Mouse (Mus musculus): ENCODE data around the gene Sgk2. TPM values are rescaled to one million over a fixed set of nuclear protein-coding genes. Genes with fewer than 3 reads are reported as not detected.

Gene Sgk2
- polyA plus RNA-seq, 1 experiment, result 1.1 TPM

DNA sequence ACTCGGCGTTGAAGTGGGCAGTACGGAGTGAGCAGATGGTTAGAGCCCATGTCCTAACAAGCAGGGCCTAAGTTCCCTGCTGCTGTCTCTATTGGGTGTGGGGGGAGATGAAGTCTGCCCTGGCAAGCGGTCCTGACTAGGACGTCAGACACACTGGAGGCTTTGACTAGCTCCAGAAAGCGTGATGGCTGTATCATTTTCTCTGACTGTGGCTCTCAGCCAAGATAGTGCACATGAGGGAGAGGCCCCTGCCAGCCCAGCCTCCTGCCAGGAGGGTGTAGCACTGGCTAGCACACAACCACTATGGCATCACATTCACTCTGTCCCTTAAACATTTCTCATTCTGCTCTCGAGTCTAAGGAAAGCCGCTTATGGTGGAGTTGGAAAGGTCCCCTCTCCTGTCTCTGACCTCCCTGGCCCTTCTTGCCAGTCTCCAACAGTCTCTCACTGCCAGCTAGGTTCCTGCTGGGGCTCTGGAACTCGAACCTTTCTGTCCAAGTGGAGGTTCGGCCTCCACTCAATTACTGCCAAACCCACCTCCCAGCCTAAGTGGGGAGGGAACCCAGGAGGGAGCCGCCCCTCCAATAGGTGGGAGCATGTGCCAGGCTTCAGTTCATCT is 11.9 kb upstream of the Sgk2 start:
- H3K27ac ChIP-seq (ENCODE audit: control insufficient read depth, insufficient read depth, low read depth, low read length, poor library complexity), result no peak overlapping the region
- 74% methylated on average over 11 of the region's 11 CpGs for WGBS
- H3K4me3 ChIP-seq (replicated peaks; ENCODE audit: control insufficient read depth, low read depth, low read length), result no peak overlapping the region
- no peak for TF ChIP-seq CTCF (IDR thresholded peaks at IDR 0.05; ENCODE audit: control insufficient read depth, insufficient read depth, low read length)
- TF ChIP-seq POLR2A (IDR thresholded peaks at IDR 0.05; ENCODE audit: borderline replicate concordance, control insufficient read depth, low read depth, low read length), result no peak
- no peaks in the 10 kb centered on the region; the same call in 1 of the 2 replicates for H3K4me1 ChIP-seq (ENCODE audit: control insufficient read depth, insufficient read depth, low read length)

- TF ChIP-seq POLR2A (IDR thresholded peaks at IDR 0.05; ENCODE audit: borderline replicate concordance, control insufficient read depth, low read depth, low read length) (no peak), CTCF (IDR thresholded peaks at IDR 0.05; ENCODE audit: control insufficient read depth, insufficient read depth, low read length) (no peak)
- Histone ChIP-seq H3K4me1 (ENCODE audit: control insufficient read depth, insufficient read depth, low read length) (no peaks in the 10 kb centered on the region; the same call in 1 of the 2 replicates), H3K4me3 (replicated peaks; ENCODE audit: control insufficient read depth, low read depth, low read length) (no peak overlapping the region), H3K27ac (ENCODE audit: control insufficient read depth, insufficient read depth, low read depth, low read length, poor library complexity) (no peak overlapping the region)
- WGBS, result 25% methylated on average over 4 of the region's 4 CpGs
These were observed 11.1 kb upstream of the Sgk2 start for GRCm38 (mm10) chr2:162976001-162976400.

- Histone ChIP-seq H3K27ac (ENCODE audit: control insufficient read depth, insufficient read depth, low read depth, low read length, poor library complexity) (no peak overlapping the region), H3K4me3 (replicated peaks; ENCODE audit: control insufficient read depth, low read depth, low read length) (no peak overlapping the region), H3K4me1 (ENCODE audit: control insufficient read depth, insufficient read depth, low read length) (no peaks in the 10 kb centered on the region; the same call in 1 of the 2 replicates)
- 86% methylated on average over 6 of the region's 6 CpGs for WGBS
- TF ChIP-seq CTCF (IDR thresholded peaks at IDR 0.05; ENCODE audit: control insufficient read depth, insufficient read depth, low read length), result no peak
- TF ChIP-seq POLR2A (IDR thresholded peaks at IDR 0.05; ENCODE audit: borderline replicate concordance, control insufficient read depth, low read depth, low read length), result no peak
These were observed 2.7 kb upstream of the Sgk2 start for GRCm38 (mm10) chr2:162984381-162984780.

DNA sequence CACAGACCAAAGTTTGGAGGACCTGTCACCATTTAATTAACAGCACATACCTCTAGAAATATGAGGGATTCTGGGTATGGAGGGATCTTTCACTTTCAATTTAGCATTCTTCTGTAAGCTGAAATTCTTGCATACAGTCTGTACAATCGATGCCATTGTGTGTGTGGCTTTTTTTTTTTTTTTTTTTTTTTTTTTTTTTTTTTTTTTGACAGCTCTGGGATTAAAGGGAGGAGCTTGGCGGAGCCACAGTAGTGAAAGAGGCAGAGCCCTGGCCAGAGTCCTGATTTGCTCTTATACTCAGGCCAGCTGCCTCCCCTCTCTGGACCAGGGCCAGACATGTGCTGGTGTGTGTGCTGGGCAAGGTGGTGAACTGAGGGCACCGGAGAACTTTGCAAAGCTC is 1.2 kb upstream of the Sgk2 start:
- Histone ChIP-seq H3K4me1 (ENCODE audit: control insufficient read depth, insufficient read depth, low read length) (no peaks in the 10 kb centered on the region; the same call in 1 of the 2 replicates), H3K27ac (ENCODE audit: control insufficient read depth, insufficient read depth, low read depth, low read length, poor library complexity) (no peak overlapping the region), H3K4me3 (replicated peaks; ENCODE audit: control insufficient read depth, low read depth, low read length) (no peak overlapping the region)
- TF ChIP-seq CTCF (IDR thresholded peaks at IDR 0.05; ENCODE audit: control insufficient read depth, insufficient read depth, low read length), result no peak
- no peak for TF ChIP-seq POLR2A (IDR thresholded peaks at IDR 0.05; ENCODE audit: borderline replicate concordance, control insufficient read depth, low read depth, low read length)
- WGBS, result 45% methylated on average over 3 of the region's 3 CpGs

GRCm38 (mm10) chr2:162986764-162987163 is 366 bp upstream of the Sgk2 start:
- H3K4me1 ChIP-seq (ENCODE audit: control insufficient read depth, insufficient read depth, low read length), result no peaks in the 10 kb centered on the region; the same call in 1 of the 2 replicates
- TF ChIP-seq POLR2A (IDR thresholded peaks at IDR 0.05; ENCODE audit: borderline replicate concordance, control insufficient read depth, low read depth, low read length), result no peak
- no peak overlapping the region for H3K4me3 ChIP-seq (replicated peaks; ENCODE audit: control insufficient read depth, low read depth, low read length)
- H3K27ac ChIP-seq (ENCODE audit: control insufficient read depth, insufficient read depth, low read depth, low read length, poor library complexity), result no peak overlapping the region
- WGBS, result 86% methylated on average over 3 of the region's 3 CpGs

- no peak overlapping the region for H3K27ac ChIP-seq (ENCODE audit: control insufficient read depth, insufficient read depth, low read depth, low read length, poor library complexity)
- 33% methylated on average over 4 of the region's 4 CpGs for WGBS
- H3K4me3 ChIP-seq (replicated peaks; ENCODE audit: control insufficient read depth, low read depth, low read length), result no peak overlapping the region
- no peak for TF ChIP-seq POLR2A (IDR thresholded peaks at IDR 0.05; ENCODE audit: borderline replicate concordance, control insufficient read depth, low read depth, low read length)
- no peak for TF ChIP-seq CTCF (IDR thresholded peaks at IDR 0.05; ENCODE audit: control insufficient read depth, insufficient read depth, low read length)
- H3K4me1 ChIP-seq (ENCODE audit: control insufficient read depth, insufficient read depth, low read length), result no peaks in the 10 kb centered on the region; the same call in 1 of the 2 replicates
These were observed 1.1 kb downstream of the Sgk2 start for GRCm38 (mm10) chr2:162988235-162988634.

DNA sequence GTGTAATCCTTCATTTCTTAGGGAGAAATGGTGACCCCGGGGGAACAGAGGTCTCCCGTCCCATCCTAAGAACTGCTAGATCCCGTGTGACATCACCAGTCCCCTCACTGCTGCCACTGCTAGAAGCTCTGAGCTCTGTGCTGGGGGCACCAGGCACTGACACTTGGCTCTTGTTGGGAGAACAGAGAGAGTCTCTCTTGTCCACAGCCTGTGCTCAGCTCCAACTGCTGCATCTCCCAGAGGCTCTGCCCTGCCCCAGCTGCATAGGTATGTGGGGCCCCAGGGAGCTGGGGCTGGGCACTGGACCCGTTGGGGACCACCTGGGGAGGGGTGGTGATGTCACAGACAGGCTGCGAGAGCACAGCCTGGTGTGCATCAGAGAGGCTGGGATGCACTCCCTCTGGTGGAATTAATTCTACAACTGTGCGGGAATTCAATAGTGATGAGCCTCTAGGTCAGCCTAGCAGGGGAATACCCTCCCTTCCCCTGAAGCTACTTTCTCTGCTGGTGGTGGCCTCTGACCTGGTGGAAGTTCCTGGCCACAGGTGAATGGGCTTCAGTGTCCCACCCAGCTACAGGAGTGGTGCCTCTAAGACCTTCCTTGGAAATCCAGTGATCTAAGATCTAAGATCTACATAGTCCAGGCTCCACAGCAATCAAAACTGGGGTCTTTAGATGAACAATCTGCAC is 4.4 kb downstream of the Sgk2 start:
- H3K4me1 ChIP-seq (ENCODE audit: control insufficient read depth, insufficient read depth, low read length), result no peaks in the 10 kb centered on the region; the same call in 1 of the 2 replicates
- TF ChIP-seq CTCF (IDR thresholded peaks at IDR 0.05; ENCODE audit: control insufficient read depth, insufficient read depth, low read length), result no peak
- TF ChIP-seq POLR2A (IDR thresholded peaks at IDR 0.05; ENCODE audit: borderline replicate concordance, control insufficient read depth, low read depth, low read length), result no peak
- no peak overlapping the region for H3K4me3 ChIP-seq (replicated peaks; ENCODE audit: control insufficient read depth, low read depth, low read length)
- no peak overlapping the region for H3K27ac ChIP-seq (ENCODE audit: control insufficient read depth, insufficient read depth, low read depth, low read length, poor library complexity)
- 53% methylated on average over 6 of the region's 6 CpGs for WGBS

GRCm38 (mm10) chr2:162992084-162992437 is 4.9 kb downstream of the Sgk2 start:
- Histone ChIP-seq H3K4me1 (ENCODE audit: control insufficient read depth, insufficient read depth, low read length) (no peaks in the 10 kb centered on the region; the same call in 1 of the 2 replicates), H3K4me3 (replicated peaks; ENCODE audit: control insufficient read depth, low read depth, low read length) (no peak overlapping the region), H3K27ac (ENCODE audit: control insufficient read depth, insufficient read depth, low read depth, low read length, poor library complexity) (no peak overlapping the region)
- TF ChIP-seq CTCF (IDR thresholded peaks at IDR 0.05; ENCODE audit: control insufficient read depth, insufficient read depth, low read length), result no peak
- no peak for TF ChIP-seq POLR2A (IDR thresholded peaks at IDR 0.05; ENCODE audit: borderline replicate concordance, control insufficient read depth, low read depth, low read length)
